11 mouse cellular contexts compared by ENCODE assay signal in the genomic region with DNA sequence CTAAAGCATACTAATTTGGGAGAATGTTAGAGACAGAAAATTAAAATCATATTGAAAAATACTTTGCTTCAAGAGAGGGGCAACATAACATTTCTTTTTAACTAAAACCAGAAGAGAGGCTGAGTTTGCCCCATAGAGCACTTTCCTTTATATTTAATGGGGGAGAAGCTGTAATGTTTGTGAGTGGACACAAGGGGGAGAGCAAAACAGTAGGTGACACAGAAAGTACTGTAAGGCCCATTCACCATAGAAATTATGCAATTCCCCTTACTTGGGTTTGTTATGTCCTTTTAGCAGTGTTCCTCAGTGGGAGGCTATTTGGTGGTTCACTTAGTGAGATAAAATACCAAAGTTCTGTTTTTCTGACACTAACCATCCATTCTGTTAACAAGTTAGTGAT. TPM values are rescaled to one million over a fixed set of nuclear protein-coding genes. Genes with fewer than 3 reads are reported as not detected.
A peak's percentile ranks its signal among the peaks of the same experiment; 100 is the strongest.
DNase-seq lines count a peak whose midpoint lies in the region; ATAC-seq and TF ChIP-seq lines count a peak whose summit lies in the region.
"Had no signal": no experiment of that assay in that cellular context is flagged by ENCODE, and none has a peak within 500 bp of the region (broad histone marks: within the 10 kb centered on the region; RNA-seq: fewer than 3 reads in every experiment).

No protein-coding gene starts in this region.

- no peak overlapping the region for H3K27ac ChIP-seq in hindbrain, embryonic 11.5 days (ENCODE audit: low read depth, low read length)
- H3K27ac ChIP-seq in hindbrain, embryonic 10.5 days, result no peak overlapping the region
- no peak overlapping the region for H3K27ac ChIP-seq in midbrain, postnatal 0 days (ENCODE audit: low read depth, low read length)
- no peak overlapping the region for H3K27ac ChIP-seq in midbrain, embryonic 11.5 days (ENCODE audit: low read depth, low read length)
- H3K27ac ChIP-seq in cortical plate, adult 2 months (ENCODE audit: insufficient read depth, low read length), result no peak overlapping the region

- no peak for TF ChIP-seq POLR2A in cortical plate, adult 2 months (IDR thresholded peaks at IDR 0.05; ENCODE audit: extremely low read depth, insufficient read depth, low read length)

- peak; percentile 9 for DNase-seq in hindbrain, embryonic 11.5 days (ENCODE audit: low spot score)
- no peak for DNase-seq in hindbrain, embryonic 10.5 days (ENCODE audit: low spot score)
- no peak for DNase-seq in midbrain, postnatal 0 days (ENCODE audit: low spot score)
- DNase-seq in midbrain, embryonic 11.5 days (ENCODE audit: low spot score, missing footprints), result no peak
- no peak for DNase-seq in urinary bladder, postnatal 14 days (ENCODE audit: low spot score)
- DNase-seq in c-Kit-positive CD71-positive TER-119-positive erythroid progenitor cells, embryonic 14.5 days (ENCODE audit: low spot score), result no peak
- DNase-seq: thymus, adult 18-20 months had no signal

- no peak overlapping the region for H3K9ac ChIP-seq in hindbrain, embryonic 11.5 days (ENCODE audit: low read depth, low read length)
- no peak overlapping the region for H3K9ac ChIP-seq in midbrain, postnatal 0 days (replicated peaks; ENCODE audit: low read length, poor library complexity, severe bottlenecking)
- H3K9ac ChIP-seq in midbrain, embryonic 11.5 days (ENCODE audit: low read length), result no peak overlapping the region

- H3K4me3 ChIP-seq in hindbrain, embryonic 11.5 days (ENCODE audit: low read depth, low read length), result no peak overlapping the region
- H3K4me3 ChIP-seq in hindbrain, embryonic 10.5 days, result no peak overlapping the region
- no peak overlapping the region for H3K4me3 ChIP-seq in midbrain, postnatal 0 days (ENCODE audit: low read depth, low read length)
- no peak overlapping the region for H3K4me3 ChIP-seq in midbrain, embryonic 11.5 days (ENCODE audit: low read depth, low read length)
- no peak overlapping the region for H3K4me3 ChIP-seq in cortical plate, adult 2 months (ENCODE audit: insufficient read depth, low read length)

- H3K27me3 ChIP-seq in hindbrain, embryonic 11.5 days (ENCODE audit: control insufficient read depth, insufficient read depth, low read length), result no peaks in the 10 kb centered on the region
- no peaks in the 10 kb centered on the region for H3K27me3 ChIP-seq in hindbrain, embryonic 10.5 days (ENCODE audit: insufficient read depth, poor library complexity, severe bottlenecking)
- H3K27me3 ChIP-seq in midbrain, postnatal 0 days (ENCODE audit: insufficient read depth, low read length), result no peaks in the 10 kb centered on the region
- H3K27me3 ChIP-seq in midbrain, embryonic 11.5 days (ENCODE audit: control insufficient read depth, insufficient read depth, low read length), result no peaks in the 10 kb centered on the region

- H3K4me1 ChIP-seq in hindbrain, embryonic 11.5 days (replicated peaks; ENCODE audit: control insufficient read depth, insufficient read depth, low read length), result no peaks in the 10 kb centered on the region
- no peaks in the 10 kb centered on the region for H3K4me1 ChIP-seq in hindbrain, embryonic 10.5 days (replicated peaks)
- no peaks in the 10 kb centered on the region for H3K4me1 ChIP-seq in midbrain, postnatal 0 days (ENCODE audit: insufficient read depth, low read length)
- no peaks in the 10 kb centered on the region for H3K4me1 ChIP-seq in midbrain, embryonic 11.5 days (ENCODE audit: control insufficient read depth, insufficient read depth, low read length)
- no peaks in the 10 kb centered on the region for H3K4me1 ChIP-seq in cortical plate, adult 2 months (ENCODE audit: control insufficient read depth, insufficient read depth, low read length)

- ATAC-seq in hindbrain, embryonic 11.5 days (ENCODE audit: low FRiP score), result peak; percentile 57; the same call in 1 of the 2 replicates
- no peak for ATAC-seq in midbrain, postnatal 0 days (ENCODE audit: low FRiP score)
- ATAC-seq in midbrain, embryonic 11.5 days (ENCODE audit: low FRiP score), result no peak

- H3K9me3 ChIP-seq in hindbrain, embryonic 11.5 days (ENCODE audit: control insufficient read depth, low read length), result no peaks in the 10 kb centered on the region
- 0 out of 2 replicates have a peak, but pooled peaks cover 2% of the 10 kb centered on the region for H3K9me3 ChIP-seq in hindbrain, embryonic 10.5 days
- H3K9me3 ChIP-seq in midbrain, postnatal 0 days (ENCODE audit: low read length), result no peaks in the 10 kb centered on the region
- no peaks in the 10 kb centered on the region for H3K9me3 ChIP-seq in midbrain, embryonic 11.5 days (ENCODE audit: control insufficient read depth, low read length)

- TF ChIP-seq CTCF in midbrain, postnatal 0 days (IDR thresholded peaks at IDR 0.05), result peak; percentile 67
- 0 out of 2 replicates have a peak, but pooled peaks have one; percentile 23 for TF ChIP-seq CTCF in cortical plate, adult 2 months (IDR thresholded peaks at IDR 0.05; ENCODE audit: extremely low read depth, insufficient read depth, low read length)

- no peaks in the 10 kb centered on the region for H3K36me3 ChIP-seq in hindbrain, embryonic 11.5 days (ENCODE audit: control insufficient read depth, insufficient read depth, low read length)
- no peaks in the 10 kb centered on the region for H3K36me3 ChIP-seq in hindbrain, embryonic 10.5 days
- no peaks in the 10 kb centered on the region for H3K36me3 ChIP-seq in midbrain, postnatal 0 days (ENCODE audit: insufficient read depth, low read length)
- H3K36me3 ChIP-seq in midbrain, embryonic 11.5 days (ENCODE audit: control insufficient read depth, insufficient read depth, low read length), result no peaks in the 10 kb centered on the region

- no peak overlapping the region for H3K4me2 ChIP-seq in hindbrain, embryonic 11.5 days (replicated peaks; ENCODE audit: low read depth, low read length)
- no peak overlapping the region for H3K4me2 ChIP-seq in midbrain, postnatal 0 days (ENCODE audit: low read depth, low read length, poor library complexity, severe bottlenecking)
- H3K4me2 ChIP-seq in midbrain, embryonic 11.5 days, result no peak overlapping the region

RNA-seq across cellular contexts. Expression of a gene that starts 14.7 kb away (rescaled TPM):
- polyA plus RNA-seq in hindbrain, embryonic 11.5 days (2014; fragmentation: Nextera tagmentation; extraction: Ambion mirVana), result not detected in 2 replicates
- polyA plus RNA-seq in hindbrain, embryonic 10.5 days (2016; fragmentation: Nextera tagmentation; extraction: Ambion mirVana), result not detected in 2 replicates
- not detected in 2 replicates for total RNA-seq in midbrain, postnatal 0 days (2014; rRNA removed)
- polyA plus RNA-seq in midbrain, postnatal 0 days (2015; fragmentation: Nextera tagmentation; extraction: Ambion mirVana), result not detected in 2 replicates
- not detected in 2 replicates for polyA plus RNA-seq in midbrain, embryonic 11.5 days (2014; fragmentation: Nextera tagmentation; extraction: Ambion mirVana)
- not detected in 2 replicates for polyA plus RNA-seq in cortical plate, adult 2 months (2012; rRNA removed)
- total RNA-seq: left cerebral cortex, postnatal 14 days; neutrophil, adult 5-6 weeks had no signal
- polyA plus RNA-seq: gonadal fat pad, adult 2 months had no signal

RNA-seq across cellular contexts. Expression of a gene that starts 32.8 kb away (rescaled TPM):
- polyA plus RNA-seq in hindbrain, embryonic 11.5 days (2014; fragmentation: Nextera tagmentation; extraction: Ambion mirVana), result 2.1 and 2.6 TPM in 2 replicates
- polyA plus RNA-seq in hindbrain, embryonic 10.5 days (2016; fragmentation: Nextera tagmentation; extraction: Ambion mirVana), result 4.6 and 4.9 TPM in 2 replicates
- 3.1 and 4.7 TPM in 2 replicates for total RNA-seq in midbrain, postnatal 0 days (2014; rRNA removed)
- 1.5 and 1.8 TPM in 2 replicates for polyA plus RNA-seq in midbrain, postnatal 0 days (2015; fragmentation: Nextera tagmentation; extraction: Ambion mirVana)
- polyA plus RNA-seq in midbrain, embryonic 11.5 days (2014; fragmentation: Nextera tagmentation; extraction: Ambion mirVana), result 1.8 and 1.9 TPM in 2 replicates
- polyA plus RNA-seq in cortical plate, adult 2 months (2012; rRNA removed), result 0.21 and 0.26 TPM in 2 replicates
- total RNA-seq: neutrophil, adult 5-6 weeks had no signal
